Mouse (Mus musculus) adrenal gland, postnatal 14 days (tissue): ENCODE measurements around the gene Ccdc134. TPM values are rescaled to one million over a fixed set of nuclear protein-coding genes. Genes with fewer than 3 reads are reported as not detected.

Source experiments
- DNase-seq: peaks from one replicate; pipeline ENCODE4 v3.0.0; 2021; ENCODE audit warnings: mixed read lengths
- total RNA-seq: library from RNA; stranded (reverse); gene quantifications from 2 replicates; pipeline ENCODE4 v1.2.3, GENCODE M21; 2021

Gene Ccdc134
- total RNA-seq, 1 experiment from 2014 or later, result 6.6 TPM

- no peak for DNase-seq
Observed at GRCm38 (mm10) chr15:82148510-82148911, 20.8 kb downstream of the Ccdc134 start.

DNA sequence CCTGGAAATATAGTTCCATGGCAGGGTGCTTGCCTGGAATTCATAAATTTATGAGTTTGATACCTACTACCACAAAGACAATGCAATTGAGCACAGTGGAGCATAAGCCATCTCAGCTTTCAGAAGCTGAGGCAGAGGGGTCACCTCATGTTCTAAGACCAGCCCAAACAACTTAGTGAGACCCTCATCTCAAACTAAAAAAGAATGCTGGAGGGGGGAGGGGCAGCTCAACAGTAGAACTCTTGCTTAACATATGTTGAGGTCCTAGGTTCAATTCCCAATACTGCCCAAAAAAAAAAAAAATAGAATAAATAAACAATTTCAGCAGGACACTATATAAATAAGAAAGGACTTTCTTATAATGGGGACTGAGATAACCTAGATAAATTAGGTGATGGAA lies 22.3 kb downstream of the Ccdc134 start:
- DNase-seq, result no peak

- DNase-seq, result no peak
Observed at GRCm38 (mm10) chr15:82151176-82151575, 23.5 kb downstream of the Ccdc134 start.

GRCm38 (mm10) chr15:82152022-82152421 lies 24.3 kb downstream of the Ccdc134 start:
- DNase-seq, result no peak

DNA sequence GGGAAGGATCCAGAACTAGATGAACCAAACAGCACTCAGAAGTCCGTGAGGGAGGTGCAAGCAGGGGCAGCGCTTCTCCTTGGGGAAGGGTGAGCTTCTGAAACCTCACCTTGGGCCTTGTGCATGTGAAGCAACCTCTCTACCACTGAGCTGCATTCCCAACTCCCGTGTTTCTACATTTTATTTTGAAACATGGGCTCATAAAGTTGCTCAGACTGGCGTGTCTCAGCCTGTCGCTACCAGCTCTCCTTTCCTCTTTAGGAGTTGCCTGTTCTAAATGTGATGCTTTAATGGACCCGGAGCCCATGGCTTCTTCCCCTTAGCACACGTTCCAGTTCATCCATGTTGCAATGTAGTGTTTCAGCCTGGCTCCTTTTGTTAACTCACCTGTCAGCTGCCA lies 24.7 kb downstream of the Ccdc134 start:
- no peak for DNase-seq

GRCm38 (mm10) chr15:82156298-82156697 lies 28.6 kb downstream of the Ccdc134 start:
- no peak for DNase-seq

DNA sequence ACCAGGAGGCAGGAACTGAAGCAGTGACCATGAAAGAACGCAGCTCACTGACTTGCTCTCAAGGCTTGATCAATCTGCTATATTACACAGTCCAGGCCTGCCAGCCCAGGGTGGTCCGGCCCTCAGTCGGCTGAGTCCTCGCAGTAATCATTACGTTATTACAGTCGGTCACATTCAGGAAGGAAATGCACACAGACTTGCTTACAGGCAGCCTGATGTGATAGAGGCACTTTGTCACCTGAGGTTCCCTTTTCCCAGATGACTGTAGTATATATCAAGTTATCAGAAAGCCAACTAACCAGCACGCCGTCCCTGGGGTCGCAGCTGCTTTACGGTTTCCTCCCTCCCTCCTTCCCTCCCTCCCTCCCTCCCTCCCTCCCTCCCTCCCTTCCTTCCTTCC lies 29.2 kb downstream of the Ccdc134 start:
- no peak for DNase-seq

- DNase-seq, result no peak
Observed at GRCm38 (mm10) chr15:82158243-82159035, 30.7 kb downstream of the Ccdc134 start.

DNA sequence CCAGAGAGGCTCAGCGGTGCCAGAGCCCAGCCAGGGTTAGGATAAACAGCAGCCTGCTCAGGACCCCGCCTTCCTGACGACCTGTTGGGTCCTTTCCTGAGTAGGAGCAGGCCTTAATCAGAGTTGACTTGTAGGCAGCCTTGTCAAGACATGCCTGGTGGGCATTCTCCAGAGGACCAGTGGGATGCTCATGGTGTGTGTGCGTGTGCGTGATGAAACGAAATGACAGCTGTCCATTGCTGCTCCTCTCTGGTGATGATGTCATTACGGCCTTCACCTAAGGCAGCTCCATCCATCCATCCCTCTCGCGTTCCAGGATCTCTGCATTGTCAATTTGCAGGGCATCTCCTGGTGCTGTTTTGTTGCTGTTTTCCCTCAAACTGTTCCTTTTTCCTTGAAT lies 31.7 kb downstream of the Ccdc134 start:
- DNase-seq, result no peak

DNA sequence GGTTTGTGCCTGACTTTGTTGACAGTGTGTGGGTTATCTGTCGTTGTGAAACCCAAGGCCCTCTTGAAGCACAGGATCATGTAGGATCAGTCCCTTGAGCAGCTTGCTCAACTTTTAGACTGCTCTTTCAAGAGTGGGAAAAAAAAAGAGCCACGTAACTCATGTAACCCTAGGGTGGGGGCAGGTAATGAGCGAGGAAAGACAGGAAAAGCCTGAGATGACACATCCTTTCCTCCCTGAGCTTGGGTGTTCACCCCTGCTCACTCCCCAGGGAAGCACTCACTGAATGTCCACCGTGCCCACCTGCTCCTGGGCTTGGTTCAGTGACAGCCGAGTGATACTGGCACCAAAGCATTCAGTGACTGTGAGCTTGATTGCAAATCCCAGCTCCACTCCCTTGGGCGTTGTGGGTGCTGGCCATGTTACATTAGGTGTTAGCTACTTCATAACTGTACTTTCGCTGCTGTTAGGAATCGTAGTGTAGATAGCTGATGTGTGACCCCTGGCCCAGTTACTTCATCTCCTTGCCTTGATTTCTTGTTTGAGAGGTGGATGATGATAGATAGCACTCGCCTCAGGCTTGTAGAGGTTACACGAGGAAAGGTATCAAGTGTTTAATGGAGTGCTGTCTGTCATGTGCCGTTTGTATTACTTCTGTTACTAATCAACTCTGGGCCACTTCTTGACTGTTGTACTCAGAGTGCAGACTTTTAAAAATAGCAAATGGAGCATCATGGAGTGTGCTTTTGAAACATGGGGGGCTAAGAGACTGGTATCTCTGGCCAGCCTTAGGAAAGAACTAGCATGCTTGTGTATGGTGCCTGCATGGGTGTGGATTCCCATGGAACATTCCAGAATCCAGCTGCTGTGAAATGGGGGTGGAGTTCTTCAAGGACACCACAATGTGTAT lies 33.3 kb downstream of the Ccdc134 start:
- peak; percentile 19 for DNase-seq

- no peak for DNase-seq
Observed at GRCm38 (mm10) chr15:82161965-82162600, 34.4 kb downstream of the Ccdc134 start.

GRCm38 (mm10) chr15:82163356-82164060 lies 35.8 kb downstream of the Ccdc134 start:
- DNase-seq, result no peak

DNA sequence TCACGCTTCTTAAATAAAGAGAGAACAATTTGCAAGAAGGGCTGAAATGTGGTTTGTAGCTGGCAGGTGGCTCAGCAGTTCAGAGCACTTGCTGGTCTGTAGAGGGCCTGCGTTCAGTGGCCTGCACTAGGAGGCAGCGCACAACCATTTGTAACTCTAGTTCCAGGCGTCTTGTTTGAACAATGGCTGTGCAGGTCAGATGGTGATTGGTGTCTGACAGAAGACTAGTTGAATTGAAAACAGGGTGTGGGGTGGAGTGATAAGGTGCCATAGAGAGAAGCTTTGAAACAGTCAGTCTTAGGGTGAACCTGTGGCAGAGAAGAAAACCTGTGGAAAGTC lies 36.3 kb downstream of the Ccdc134 start:
- DNase-seq, result no peak

DNA sequence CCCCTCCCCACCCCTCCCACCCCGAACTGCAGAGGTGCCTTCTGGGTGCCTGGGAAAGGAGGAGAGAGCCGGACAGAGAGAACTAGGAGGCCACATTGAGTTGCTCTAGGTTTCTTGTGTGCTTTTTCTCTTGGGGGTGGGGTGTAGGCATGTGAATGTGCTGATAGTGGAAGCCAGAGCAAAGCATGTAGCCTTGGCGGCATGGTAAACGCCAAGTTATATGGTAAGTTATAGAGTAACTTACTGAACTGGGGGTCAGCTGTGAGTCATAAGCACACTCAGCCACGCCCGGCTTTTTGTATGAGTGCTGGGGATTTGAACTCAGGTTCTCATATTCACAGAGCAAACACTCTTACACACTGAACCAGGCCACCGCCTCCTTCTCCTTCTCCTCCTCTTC lies 36.8 kb downstream of the Ccdc134 start:
- no peak for DNase-seq

DNA sequence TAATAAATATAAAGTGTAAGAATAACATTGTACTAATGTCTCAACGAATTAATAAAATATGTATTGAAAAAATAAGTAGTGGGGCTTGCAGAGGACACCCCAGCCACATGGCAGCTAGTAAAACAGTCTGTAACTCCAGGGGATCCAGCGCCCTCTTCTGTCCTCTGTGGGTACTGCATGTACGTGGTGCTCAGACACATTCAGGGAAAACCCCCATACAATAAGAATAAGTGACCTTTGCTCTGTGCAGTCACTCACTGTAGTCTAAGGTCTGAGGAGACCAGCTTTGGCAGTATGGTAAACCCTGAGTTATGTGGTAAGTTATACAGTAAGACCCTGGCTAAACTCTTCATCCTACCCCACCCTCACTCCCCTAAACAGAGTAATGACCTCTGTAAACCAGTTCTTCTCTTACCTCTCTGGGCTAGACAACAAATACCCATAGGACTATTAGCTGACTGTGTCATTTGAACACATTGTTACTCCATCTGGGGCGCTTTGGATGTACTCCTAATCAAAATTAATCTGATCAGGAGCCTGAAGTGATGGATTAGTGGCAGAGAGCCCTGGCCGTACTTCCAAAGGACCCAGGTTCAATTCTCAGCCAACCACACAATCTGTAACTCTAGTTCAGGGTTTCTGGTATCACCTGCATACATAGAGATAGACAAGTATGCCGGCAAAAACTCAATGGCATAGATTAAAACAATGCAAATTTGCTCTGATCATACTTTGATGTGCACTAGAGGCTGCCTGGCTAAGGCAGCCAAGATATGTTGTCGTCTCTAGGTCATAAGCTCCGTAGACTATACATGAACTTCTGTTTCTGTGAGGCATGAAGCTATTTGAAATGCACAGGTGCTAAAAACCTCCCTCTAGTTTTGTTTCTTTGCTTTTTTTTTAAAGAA lies 37.9 kb downstream of the Ccdc134 start:
- DNase-seq, result peak; percentile 86

- DNase-seq, result no peak
Observed at GRCm38 (mm10) chr15:82166240-82167100, 38.7 kb downstream of the Ccdc134 start.

DNA sequence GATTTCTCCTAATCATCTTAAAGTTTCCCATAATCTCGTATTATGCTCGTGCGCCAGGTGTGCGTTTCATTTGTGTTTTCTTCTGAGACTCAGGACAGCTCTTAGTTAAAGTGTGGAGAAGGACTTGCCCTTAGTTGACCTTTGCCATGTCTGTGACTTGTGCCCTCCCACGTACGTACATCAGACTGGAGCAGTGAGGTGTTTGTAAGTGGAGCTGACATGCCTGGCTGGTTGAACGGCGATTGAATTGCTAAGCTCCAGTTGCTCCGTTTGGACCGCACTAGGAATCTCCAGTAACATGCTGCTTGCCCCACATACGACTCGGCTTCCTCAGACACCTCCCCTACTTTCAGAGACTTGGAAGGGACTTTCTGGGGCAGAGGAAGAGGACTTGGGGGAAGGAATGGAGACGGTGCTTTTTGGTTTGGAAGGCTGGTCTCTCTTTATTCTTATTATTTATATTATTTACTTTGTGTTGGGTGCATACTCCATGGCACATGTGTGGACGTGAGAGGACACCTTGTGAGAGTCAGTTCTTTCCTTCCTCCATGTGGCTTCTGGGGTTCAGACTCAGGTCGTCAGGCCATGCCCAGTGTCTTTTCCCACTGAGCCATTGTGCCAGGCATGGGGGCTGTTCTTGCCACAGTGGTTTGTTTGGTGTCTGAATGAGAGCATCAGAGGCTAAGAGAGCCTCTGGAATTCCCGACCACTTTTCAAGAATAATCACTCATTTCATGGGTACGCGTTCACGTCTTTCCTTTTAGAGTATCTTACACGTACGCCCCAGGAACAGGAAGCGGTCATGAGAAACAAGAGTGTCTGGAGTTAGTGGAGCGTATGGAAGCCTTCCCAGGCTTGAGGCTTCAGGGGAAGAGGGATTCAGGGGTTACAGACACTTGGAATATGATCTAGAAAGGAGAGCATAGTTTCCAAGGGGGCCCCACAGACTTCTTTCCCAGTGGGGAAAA lies 39.8 kb downstream of the Ccdc134 start:
- no peak for DNase-seq

DNA sequence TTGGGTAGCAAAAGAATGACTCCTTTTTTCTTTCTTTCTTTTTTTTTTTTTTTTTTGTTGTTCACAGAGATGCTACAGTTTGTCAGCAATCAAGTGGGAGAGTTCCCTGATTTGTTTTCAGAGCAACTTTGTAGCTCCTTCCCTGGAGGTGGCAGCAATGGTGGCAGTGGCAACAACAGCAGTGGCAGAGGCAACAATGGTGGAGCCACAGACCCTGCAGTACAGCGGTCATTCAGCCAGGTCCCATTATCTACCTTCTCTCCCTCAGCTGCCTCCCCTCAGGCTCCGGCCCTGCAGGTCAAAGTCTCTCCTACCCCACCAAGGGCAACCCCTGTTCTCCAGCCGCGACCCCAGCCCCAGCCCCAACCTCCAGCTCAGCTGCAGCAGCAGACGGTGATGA lies 41.9 kb downstream of the Ccdc134 start:
- no peak for DNase-seq
